Mouse (Mus musculus) CH12.LX (cell line): ENCODE results near the gene Capns1.

ENCODE experiments used
- CTCF ChIP-seq, 2 experiments: IDR thresholded peaks in 1 of 2; conservative IDR thresholded peaks in 1 of 2; 2 replicates each; pipeline ENCODE4 v1.5.1; 2011 to 2012; ENCODE audit warnings: low read depth in 2 of 2, low read length in 2 of 2, improper control_type of control experiment in 1 of 2, inconsistent platforms in 1 of 2, mild to moderate bottlenecking in 1 of 2, moderate library complexity in 1 of 2
- EP300 ChIP-seq: IDR thresholded peaks from 2 replicates; pipeline ENCODE4 v1.6.1; 2011; ENCODE audit warnings: low read length, improper control_type of control experiment
- IRF4 ChIP-seq: IDR thresholded peaks from 2 replicates; pipeline ENCODE4 v1.6.1; 2014; ENCODE audit warnings: low read depth, mild to moderate bottlenecking, inconsistent platforms, low read length, improper control_type of control experiment
- MAFK ChIP-seq: IDR thresholded peaks from 2 replicates; pipeline ENCODE4 v1.6.1; 2011; ENCODE audit warnings: low read length, improper control_type of control experiment; ENCODE audit not compliant: insufficient replicate concordance
- MYC ChIP-seq: IDR thresholded peaks from 2 replicates; pipeline ENCODE4 v1.6.1; 2011; ENCODE audit warnings: low read depth, mild to moderate bottlenecking, improper control_type of control experiment, low read length
- NRF1 ChIP-seq: IDR thresholded peaks from 2 replicates; pipeline ENCODE4 v1.6.1; 2014; ENCODE audit warnings: low read depth, mild to moderate bottlenecking, inconsistent platforms, low read length, improper control_type of control experiment, moderate library complexity
- POLR2A ChIP-seq: IDR thresholded peaks from 2 replicates; pipeline ENCODE4 v1.6.1; 2011; ENCODE audit warnings: low read depth, mild to moderate bottlenecking, improper control_type of control experiment, low read length
- TCF12 ChIP-seq: IDR thresholded peaks from 2 replicates; pipeline ENCODE4 v1.6.1; 2014; ENCODE audit warnings: low read depth, mild to moderate bottlenecking, inconsistent platforms, low read length, improper control_type of control experiment
- ZKSCAN1 ChIP-seq: IDR thresholded peaks from 2 replicates; pipeline ENCODE4 v1.6.1; 2012; ENCODE audit warnings: low read depth, inconsistent platforms, low read length, improper control_type of control experiment, borderline replicate concordance

GRCm38 (mm10) chr7:30233387-30233786, 34.8 kb upstream of the Capns1 start:
- TF ChIP-seq ZKSCAN1 (no peak), CTCF (conservative IDR thresholded peaks at IDR 0.05 in 1 of 2, IDR thresholded peaks at IDR 0.05 in 1 of 2; ENCODE audit: low read depth in 2 of 2, low read length in 2 of 2) (no peak), MYC (no peak), MAFK (no peak), TCF12 (no peak), EP300 (no peak), POLR2A (no peak), IRF4 (no peak), NRF1 (no peak)
